Mouse (Mus musculus) liver, adult 2 months (tissue): ENCODE measurements around the gene Ppp1r36. TPM values are rescaled to one million over a fixed set of nuclear protein-coding genes. Genes with fewer than 3 reads are reported as not detected.

ENCODE experiments used
- DNase-seq: peaks from one replicate; pipeline ENCODE4 v3.0.0-alpha.2; 2011; ENCODE audit warnings: low read depth, low spot score; ENCODE audit errors: extremely low read depth
- H3K27ac ChIP-seq: fragments of 200-500 bp; replicated peaks from 2 replicates; pipeline ENCODE4 v1.5.1; 2012; ENCODE audit warnings: low read depth, mild to moderate bottlenecking, control low read depth, inconsistent platforms, low read length; ENCODE audit not compliant: insufficient read depth
- H3K27me3 ChIP-seq: fragments of 200-500 bp; 2 replicates; pipeline ENCODE4 v1.6.1; 2012; ENCODE audit warnings: mild to moderate bottlenecking, moderate library complexity, low read length, inconsistent platforms; ENCODE audit not compliant: control insufficient read depth, insufficient read depth
- H3K36me3 ChIP-seq: fragments of 200-500 bp; 2 replicates; pipeline ENCODE4 v1.6.1; 2012; ENCODE audit warnings: low read length, inconsistent platforms; ENCODE audit not compliant: control insufficient read depth, insufficient read depth
- H3K4me1 ChIP-seq: fragments of 200-500 bp; 2 replicates; pipeline ENCODE4 v1.6.1; 2011; ENCODE audit warnings: low read length; ENCODE audit not compliant: control insufficient read depth, insufficient read depth
- H3K4me3 ChIP-seq: fragments of 200-500 bp; 2 replicates; pipeline ENCODE4 v1.5.1; 2011; ENCODE audit warnings: low read depth, mild to moderate bottlenecking, control low read depth, low read length, moderate library complexity; ENCODE audit not compliant: insufficient read depth
- H3K79me2 ChIP-seq: fragments of 200-500 bp; 2 replicates; pipeline ENCODE4 v1.6.1; 2012; ENCODE audit warnings: inconsistent platforms, mild to moderate bottlenecking, low read length, moderate library complexity; ENCODE audit not compliant: control insufficient read depth, insufficient read depth
- H3K9ac ChIP-seq: fragments of 200-500 bp; 2 replicates; pipeline ENCODE4 v1.6.1; 2012; ENCODE audit warnings: low read depth, mild to moderate bottlenecking, control low read depth, inconsistent platforms, low read length
- CTCF ChIP-seq: fragments of 200-500 bp; IDR thresholded peaks from 2 replicates; pipeline ENCODE4 v1.5.1; 2011; ENCODE audit warnings: low read depth, low read length, control low read depth
- POLR2A ChIP-seq: fragments of 200-500 bp; IDR thresholded peaks from 2 replicates; pipeline ENCODE4 v1.6.1; 2011; ENCODE audit warnings: low read length, control low read depth; ENCODE audit not compliant: insufficient read depth; ENCODE audit errors: extremely low read depth
- WGBS: fragments of 180-500 bp; shearing (Covaris S2); methylation state at CpG from one replicate; pipeline ENCODE4 v1.1.7; 2018; 5-methylcytosine and 5-hydroxymethylcytosine counted together
- polyA plus RNA-seq: library from polyadenylated mRNA; depleted of rRNA; stranded (reverse); fragments of >200 nt; gene quantifications from 2 replicates; pipeline ENCODE4 v1.2.3, GENCODE M21; 2012; rRNA removed
- total RNA-seq: library from RNA; depleted of rRNA; stranded (reverse); fragments of >200 nt; gene quantifications from 2 replicates; pipeline ENCODE4 v1.2.3, GENCODE M21; 2014; rRNA removed

Ppp1r36 gene
- total RNA-seq (under 0.01 TPM in 1 of 2 replicates, not detected in the other), polyA plus RNA-seq (not detected in 2 replicates)

GRCm38 (mm10) chr12:76417433-76417854 lies at the start of gene Ppp1r36:
Gene Ppp1r36, plus strand, starts transcription at chr12:76417538.
- H3K9ac ChIP-seq: 0 out of 2 replicates have a peak within 1 kb of the TSS, but pooled peaks have one; percentile 23
- DNase-seq: no peak
- 6% methylated on average over 37 of the region's 37 CpGs for WGBS

GRCm38 (mm10) chr12:76368201-76368789 lies 49.0 kb upstream of the Ppp1r36 start:
- no peak for DNase-seq
- H3K27me3 ChIP-seq: no peaks in the 10 kb centered on the region
- H3K4me3 ChIP-seq: peak overlapping the region; percentile 98; the same call in 1 of the 2 replicates
- no peak overlapping the region for H3K27ac ChIP-seq
- H3K79me2 ChIP-seq: peaks cover 16% of the 10 kb centered on the region; the same call in 1 of the 2 replicates
- H3K36me3 ChIP-seq: no peaks in the 10 kb centered on the region
- H3K4me1 ChIP-seq: peaks cover 3% of the 10 kb centered on the region; the same call in 1 of the 2 replicates
- 25% methylated on average over 9 of the region's 9 CpGs for WGBS
- H3K9ac ChIP-seq: peak overlapping the region; percentile 100
- TF ChIP-seq CTCF: no peak
- TF ChIP-seq POLR2A: no peak

More at GRCm38 (mm10) chr12:76417433-76417854, at the start of gene Ppp1r36:
- Histone ChIP-seq H3K79me2 (no peaks in the 10 kb centered on the region), H3K27me3 (peaks cover 3% of the 10 kb centered on the region; the same call in 1 of the 2 replicates), H3K36me3 (no peaks in the 10 kb centered on the region), H3K27ac (no peak within 1 kb of the TSS), H3K4me1 (peaks cover 3% of the 10 kb centered on the region; the same call in 1 of the 2 replicates), H3K4me3 (peak within 1 kb of the TSS; percentile 52; the same call in 1 of the 2 replicates)
- TF ChIP-seq POLR2A (no peak), CTCF (no peak)

GRCm38 (mm10) chr12:76368790-76369205 lies 48.5 kb upstream of the Ppp1r36 start:
- no peaks in the 10 kb centered on the region for H3K36me3 ChIP-seq
- peaks cover 3% of the 10 kb centered on the region; the same call in 1 of the 2 replicates for H3K4me1 ChIP-seq
- under 1% methylated on average over 26 of the region's 26 CpGs for WGBS
- peak overlapping the region; percentile 100 for H3K9ac ChIP-seq
- H3K27me3 ChIP-seq: no peaks in the 10 kb centered on the region
- TF ChIP-seq POLR2A (no peak), CTCF (no peak)
- peak overlapping the region; percentile 98 for H3K4me3 ChIP-seq
- H3K27ac ChIP-seq: peak overlapping the region; percentile 96
- peaks cover 16% of the 10 kb centered on the region; the same call in 1 of the 2 replicates for H3K79me2 ChIP-seq
- peak; percentile 31 for DNase-seq

GRCm38 (mm10) chr12:76369206-76369977 lies 47.9 kb upstream of the Ppp1r36 start, which contains the start of gene Zbtb25:
Gene Zbtb25, minus strand, starts transcription at chr12:76369602.
- whole genome bisulfite sequencing: under 1% methylated on average over 76 of the region's 96 CpGs
- Histone ChIP-seq H3K9ac (peak within 1 kb of the TSS; percentile 100), H3K79me2 (peaks cover 21% of the 10 kb centered on the region; the same call in 1 of the 2 replicates)

GRCm38 (mm10) chr12:76369978-76370830 lies 47.1 kb upstream of the Ppp1r36 start, which contains the start of gene Zbtb1:
Gene Zbtb1, plus strand, starts transcription at chr12:76370266.
- Histone ChIP-seq H3K27me3 (no peaks in the 10 kb centered on the region), H3K4me3 (peak within 1 kb of the TSS; percentile 98), H3K27ac (peak within 1 kb of the TSS; percentile 96), H3K4me1 (peaks cover 3% of the 10 kb centered on the region; the same call in 1 of the 2 replicates), H3K79me2 (peaks cover 26% of the 10 kb centered on the region; the same call in 1 of the 2 replicates), H3K9ac (peak within 1 kb of the TSS; percentile 100), H3K36me3 (no peaks in the 10 kb centered on the region)
- TF ChIP-seq POLR2A (0 out of 2 replicates have a peak, but pooled peaks have one; percentile 30), CTCF (no peak)
- WGBS: under 1% methylated on average over 95 of the region's 99 CpGs
- DNase-seq: peak; percentile 60

More at GRCm38 (mm10) chr12:76369206-76369977, 47.9 kb upstream of the Ppp1r36 start, which contains the start of gene Zbtb25:
- peaks cover 3% of the 10 kb centered on the region; the same call in 1 of the 2 replicates for H3K4me1 ChIP-seq
- H3K36me3 ChIP-seq: no peaks in the 10 kb centered on the region
- 0 out of 2 replicates have a peak, but pooled peaks have one; percentile 37 for TF ChIP-seq POLR2A
- no peak for TF ChIP-seq CTCF
- H3K27me3 ChIP-seq: no peaks in the 10 kb centered on the region
- H3K4me3 ChIP-seq: peak within 1 kb of the TSS; percentile 98
- DNase-seq: peak; percentile 43
- H3K27ac ChIP-seq: peak within 1 kb of the TSS; percentile 96
